Mouse (Mus musculus) testis, adult 2 months (tissue): Measurements from ENCODE around the gene Hsd17b2. TPM values are rescaled to one million over a fixed set of nuclear protein-coding genes. Genes with fewer than 3 reads are reported as not detected.

Source experiments
- H3K27ac ChIP-seq: fragments of 200-500 bp; 2 replicates; pipeline ENCODE4 v1.5.1; 2012; ENCODE audit warnings: low read depth, low read length; ENCODE audit not compliant: control insufficient read depth, insufficient read depth
- H3K27me3 ChIP-seq: fragments of 200-500 bp; 2 replicates; pipeline ENCODE4 v1.6.1; 2012; ENCODE audit warnings: mild to moderate bottlenecking, low read length, moderate library complexity; ENCODE audit not compliant: control insufficient read depth, insufficient read depth
- H3K36me3 ChIP-seq: fragments of 200-500 bp; 2 replicates; pipeline ENCODE4 v1.6.1; 2012; ENCODE audit warnings: mild to moderate bottlenecking, low read length; ENCODE audit not compliant: control insufficient read depth, insufficient read depth
- H3K4me1 ChIP-seq: fragments of 200-500 bp; 2 replicates; pipeline ENCODE4 v1.6.1; 2012; ENCODE audit warnings: low read length; ENCODE audit not compliant: control insufficient read depth, insufficient read depth
- H3K4me3 ChIP-seq: fragments of 200-500 bp; 2 replicates; pipeline ENCODE4 v1.5.1; 2012; ENCODE audit warnings: low read depth, mild to moderate bottlenecking, low read length, moderate library complexity, mixed read lengths; ENCODE audit not compliant: control insufficient read depth
- CTCF ChIP-seq: fragments of 200-500 bp; IDR thresholded peaks from 2 replicates; pipeline ENCODE4 v1.5.1; 2012; ENCODE audit warnings: low read depth, mild to moderate bottlenecking, inconsistent platforms, low read length, moderate library complexity; ENCODE audit not compliant: control insufficient read depth, insufficient read depth, insufficient replicate concordance
- POLR2A ChIP-seq: fragments of 200-500 bp; IDR thresholded peaks from 2 replicates; pipeline ENCODE4 v1.6.1; 2012; ENCODE audit warnings: low read depth, mild to moderate bottlenecking, inconsistent platforms, low read length, moderate library complexity; ENCODE audit not compliant: control insufficient read depth
- polyA plus RNA-seq: library from polyadenylated mRNA; depleted of rRNA; stranded (reverse); fragments of >200 nt; gene quantifications from 2 replicates; pipeline ENCODE4 v1.2.3, GENCODE M21; 2012

Gene Hsd17b2
- polyA plus RNA-seq, 1 experiment = 0.57 TPM

DNA sequence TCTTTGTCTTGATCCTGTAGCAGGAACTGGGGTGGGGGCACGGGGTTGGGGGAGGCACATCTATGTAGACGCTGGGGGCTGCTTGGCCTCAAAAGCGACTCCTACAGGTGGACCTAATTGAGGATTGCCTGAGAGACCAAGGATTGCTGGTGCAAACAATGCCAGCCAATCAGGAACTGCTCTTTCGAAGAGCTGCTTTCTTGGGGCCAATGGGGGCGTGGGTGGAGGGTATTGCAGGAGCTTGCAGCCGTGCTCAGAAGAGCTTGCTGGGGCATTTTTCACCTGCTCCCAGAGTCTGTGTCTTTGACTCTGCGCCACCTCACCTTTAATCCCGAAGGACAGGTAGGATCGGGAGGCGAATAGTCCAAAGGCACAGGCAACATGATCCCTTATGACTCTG lies 73.9 kb downstream of the Hsd17b2 start:
- Histone ChIP-seq H3K27ac (no peak overlapping the region), H3K27me3 (no peaks in the 10 kb centered on the region; the same call in 1 of the 2 replicates), H3K4me3 (no peak overlapping the region), H3K36me3 (no peaks in the 10 kb centered on the region), H3K4me1 (peaks cover 3% of the 10 kb centered on the region)
- TF ChIP-seq POLR2A (no peak), CTCF (no peak)

DNA sequence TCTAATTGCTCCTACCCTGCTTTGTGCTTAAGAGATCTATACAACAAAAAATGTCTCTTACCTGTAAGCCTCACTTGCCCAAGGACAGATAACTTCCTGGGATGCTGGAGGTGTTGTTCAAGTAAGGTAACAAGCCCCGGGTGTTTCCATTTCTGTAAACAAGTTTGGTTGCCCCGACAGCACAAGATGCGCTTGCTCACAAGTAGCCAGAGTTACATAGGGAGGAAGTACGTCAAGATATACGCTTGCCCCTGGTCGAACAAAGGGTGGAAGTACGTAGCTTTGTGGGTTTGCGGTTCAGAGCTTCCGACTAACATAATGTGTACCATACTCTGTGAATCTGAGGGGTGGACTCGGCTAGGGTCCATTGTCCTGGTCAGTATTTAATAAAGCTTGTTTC lies 74.4 kb downstream of the Hsd17b2 start:
- Histone ChIP-seq H3K36me3 (no peaks in the 10 kb centered on the region), H3K27ac (no peak overlapping the region), H3K4me1 (peaks cover 3% of the 10 kb centered on the region), H3K27me3 (no peaks in the 10 kb centered on the region; the same call in 1 of the 2 replicates), H3K4me3 (peak overlapping the region; percentile 12; the same call in 1 of the 2 replicates)
- TF ChIP-seq POLR2A = no peak

- no peak overlapping the region for H3K27ac ChIP-seq
- H3K36me3 ChIP-seq = no peaks in the 10 kb centered on the region
- no peaks in the 10 kb centered on the region; the same call in 1 of the 2 replicates for H3K27me3 ChIP-seq
- peaks cover 3% of the 10 kb centered on the region for H3K4me1 ChIP-seq
- TF ChIP-seq POLR2A (no peak), CTCF (no peak)
- no peak overlapping the region for H3K4me3 ChIP-seq
Measured at GRCm38 (mm10) chr8:117778531-117779322, 77.0 kb downstream of the Hsd17b2 start.

DNA sequence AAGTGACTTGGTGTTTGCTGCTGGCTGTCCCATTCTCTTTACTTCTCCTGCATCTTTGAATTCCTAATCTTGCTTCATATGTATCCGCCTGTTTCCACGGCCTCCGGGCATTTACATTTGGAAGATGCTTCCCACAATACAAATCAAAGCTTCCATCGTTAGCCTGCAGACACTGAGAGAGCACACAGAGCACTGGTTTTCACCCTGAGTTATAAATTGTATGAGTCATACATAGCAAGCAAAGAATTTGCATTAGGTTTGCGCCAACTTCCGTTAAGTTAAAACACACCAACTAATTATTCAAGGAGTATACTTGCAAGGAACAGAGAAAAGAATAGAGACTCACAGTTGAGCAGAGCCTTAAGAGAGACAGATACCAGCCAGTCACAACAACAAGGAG lies 77.6 kb downstream of the Hsd17b2 start:
- Histone ChIP-seq H3K36me3 (no peaks in the 10 kb centered on the region), H3K4me3 (no peak overlapping the region), H3K27me3 (no peaks in the 10 kb centered on the region; the same call in 1 of the 2 replicates), H3K27ac (no peak overlapping the region), H3K4me1 (peaks cover 3% of the 10 kb centered on the region)
- TF ChIP-seq CTCF (no peak), POLR2A (no peak)

DNA sequence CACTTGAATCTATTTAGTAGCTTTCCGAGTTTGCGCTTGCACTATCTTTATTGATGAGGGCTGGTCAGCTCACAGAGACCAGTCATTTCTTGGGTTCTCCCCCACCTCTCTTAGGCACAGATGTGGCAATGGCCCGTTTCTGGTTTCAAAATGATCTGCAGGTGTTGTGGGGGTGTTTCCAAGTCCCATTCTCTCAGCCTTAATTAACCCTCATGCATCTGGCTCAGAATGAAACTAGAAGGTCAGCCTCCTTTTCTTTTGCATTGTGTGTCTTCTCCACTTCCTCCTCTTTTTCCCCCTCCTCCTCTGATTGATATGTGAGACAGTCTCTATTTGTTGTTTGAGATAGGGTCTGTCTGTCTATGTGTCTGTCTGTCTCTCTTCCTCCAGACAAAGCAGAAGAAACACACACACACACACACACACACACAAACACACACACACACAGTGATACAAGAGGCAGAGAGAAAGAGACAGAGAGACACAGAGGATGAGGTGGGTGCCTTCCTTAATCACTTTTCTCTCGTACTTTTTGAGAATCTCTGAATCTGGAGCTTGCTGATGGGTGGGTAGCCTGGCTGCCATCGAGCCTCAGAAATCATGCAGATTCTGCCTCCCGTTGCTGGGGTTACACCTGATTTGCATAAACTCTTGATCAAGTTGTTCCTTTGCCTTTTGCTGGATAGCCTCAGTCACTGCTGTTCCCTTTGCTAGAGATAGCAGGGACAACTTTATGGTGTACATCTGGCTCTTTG lies 79.8 kb downstream of the Hsd17b2 start:
- Histone ChIP-seq H3K27me3 (no peaks in the 10 kb centered on the region), H3K27ac (no peak overlapping the region), H3K36me3 (no peaks in the 10 kb centered on the region), H3K4me3 (no peak overlapping the region), H3K4me1 (no peaks in the 10 kb centered on the region)
- no peak for TF ChIP-seq POLR2A

- TF ChIP-seq POLR2A (no peak), CTCF (no peak)
Measured at GRCm38 (mm10) chr8:117783021-117783420, 81.3 kb downstream of the Hsd17b2 start.

DNA sequence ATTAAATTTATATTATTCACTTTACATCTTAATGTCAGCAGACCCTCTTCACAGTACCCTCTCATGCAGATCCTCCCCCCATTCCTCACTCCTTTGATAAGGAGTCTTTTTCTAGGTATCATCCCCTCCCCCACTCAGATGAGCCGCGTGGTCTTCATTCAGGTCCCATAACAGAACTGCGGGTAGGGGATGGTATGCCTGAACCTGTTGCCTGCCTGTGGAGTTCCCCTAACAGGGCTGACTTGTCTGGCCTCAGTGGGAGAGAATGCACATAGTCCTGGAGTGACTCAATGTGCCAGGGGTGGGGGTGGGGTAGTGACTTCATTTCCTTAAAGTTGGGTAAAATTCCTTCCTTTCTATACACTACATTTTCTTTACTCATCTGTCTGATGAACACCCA lies 84.7 kb downstream of the Hsd17b2 start:
- Histone ChIP-seq H3K27me3 (no peaks in the 10 kb centered on the region), H3K27ac (no peak overlapping the region), H3K4me1 (no peaks in the 10 kb centered on the region), H3K36me3 (no peaks in the 10 kb centered on the region), H3K4me3 (no peak overlapping the region)
- no peak for TF ChIP-seq CTCF
- no peak for TF ChIP-seq POLR2A

More at GRCm38 (mm10) chr8:117783021-117783420, 81.3 kb downstream of the Hsd17b2 start:
- no peaks in the 10 kb centered on the region for H3K36me3 ChIP-seq
- H3K27ac ChIP-seq = no peak overlapping the region
- H3K4me1 ChIP-seq = no peaks in the 10 kb centered on the region
- no peak overlapping the region for H3K4me3 ChIP-seq
- no peaks in the 10 kb centered on the region for H3K27me3 ChIP-seq
